Mouse (Mus musculus): ENCODE results near the gene Npvf.
"Not testable (repeated sequence)": the region's sequence is repeated elsewhere in the genome, so short reads cannot be mapped to it uniquely, and the experiment has no call there.

The Npvf gene

DNA sequence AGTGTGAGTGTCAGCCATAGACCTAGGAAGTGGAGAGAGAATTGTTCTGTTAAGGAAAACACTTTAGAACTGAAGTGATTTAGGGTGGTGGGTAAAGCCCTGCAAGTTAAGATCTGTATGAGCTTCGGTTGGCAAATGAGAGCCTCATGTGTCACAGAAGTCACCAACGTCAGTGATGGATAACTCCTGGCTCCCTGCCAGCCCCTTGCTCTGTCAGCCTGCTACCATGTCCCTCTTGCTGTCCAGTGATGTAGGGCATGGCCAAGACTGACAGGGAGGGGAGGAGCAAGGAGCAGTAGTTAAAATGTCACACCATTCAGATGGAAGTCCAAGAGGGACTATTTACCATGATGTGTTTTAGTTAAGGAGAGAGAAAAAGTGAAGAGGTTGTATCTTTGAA, 14.6 kb downstream of the Npvf start:
- peak in 1 of 2 experiments; percentile 42 for DNase-seq

DNA sequence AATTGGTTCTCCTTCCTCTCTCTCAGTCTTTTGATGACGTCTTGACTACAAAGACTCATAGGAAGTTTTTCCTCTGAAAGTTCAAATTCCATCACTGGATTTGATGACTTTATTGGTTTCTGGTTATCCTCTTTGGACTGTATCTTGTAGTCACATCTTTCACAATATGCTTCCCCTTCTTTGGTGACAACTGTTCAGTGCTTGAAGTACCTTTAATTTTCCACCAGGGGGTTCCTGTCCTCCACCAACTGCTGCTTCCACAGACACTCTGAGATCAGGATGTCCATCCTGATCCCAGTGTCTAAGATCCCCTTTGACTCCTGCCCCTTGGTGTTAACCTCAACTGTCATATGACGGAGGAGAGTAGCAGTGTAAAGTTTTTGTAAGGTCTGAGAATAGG, 28.1 kb downstream of the Npvf start:
- not testable (repeated sequence) for DNase-seq

DNA sequence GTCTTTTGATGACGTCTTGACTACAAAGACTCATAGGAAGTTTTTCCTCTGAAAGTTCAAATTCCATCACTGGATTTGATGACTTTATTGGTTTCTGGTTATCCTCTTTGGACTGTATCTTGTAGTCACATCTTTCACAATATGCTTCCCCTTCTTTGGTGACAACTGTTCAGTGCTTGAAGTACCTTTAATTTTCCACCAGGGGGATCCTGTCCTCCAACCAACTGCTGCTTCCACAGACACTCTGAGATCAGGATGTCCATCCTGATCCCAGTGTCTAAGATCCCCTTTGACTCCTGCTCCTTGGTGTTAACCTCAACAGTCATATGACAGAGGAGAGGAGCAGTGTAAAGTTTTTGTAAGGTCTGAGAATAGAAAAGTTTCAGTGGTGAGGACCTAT, 36.0 kb downstream of the Npvf start:
- DNase-seq = not testable (repeated sequence)

DNA sequence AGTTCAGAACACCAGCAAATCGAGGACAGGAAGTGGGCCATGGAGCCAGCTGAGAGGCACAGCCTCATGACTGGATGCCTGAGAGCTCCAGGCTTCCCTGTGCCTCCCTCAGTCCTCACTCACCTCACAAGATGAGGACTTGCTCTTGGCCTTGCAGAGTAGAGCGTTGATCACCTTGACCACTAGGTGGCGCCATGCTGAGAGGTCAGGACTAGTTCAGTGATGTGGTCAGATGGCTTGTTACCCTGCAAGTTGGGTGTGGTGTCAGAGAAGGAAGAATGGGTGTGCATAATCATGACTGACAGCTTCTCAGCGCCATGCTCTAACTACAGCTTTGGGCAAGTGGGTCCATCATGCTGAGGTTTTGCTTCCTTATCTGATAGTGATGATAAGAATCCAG, 52.6 kb downstream of the Npvf start:
- peak; percentile 24 to 55 for DNase-seq

Data from cerebellum, postnatal 25 days (tissue).